Mouse (Mus musculus) limb, embryonic 12.5 days (tissue): ENCODE data around the gene Ufc1. TPM values are rescaled to one million over a fixed set of nuclear protein-coding genes. Genes with fewer than 3 reads are reported as not detected.

ENCODE experiments used
- ATAC-seq: fragments of 200-750 bp; cut with Nextera tagmentation; 2 replicates; pipeline ENCODE4 v1.8.0; 2017; ENCODE audit warnings: low read depth, moderate TSS enrichment; ENCODE audit not compliant: insufficient number of reproducible peaks, insufficient read depth, low FRiP score, low TSS enrichment
- H3K27ac ChIP-seq: fragments of 300-500 bp; sonication (generic); 2 replicates; pipeline ENCODE4 v1.5.1; 2016; ENCODE audit warnings: mild to moderate bottlenecking, moderate library complexity
- H3K27me3 ChIP-seq: fragments of 300-500 bp; sonication (generic); 2 replicates; pipeline ENCODE4 v1.6.1; 2016; ENCODE audit warnings: mild to moderate bottlenecking, moderate library complexity
- H3K36me3 ChIP-seq: fragments of 300-500 bp; sonication (generic); 2 replicates; pipeline ENCODE4 v1.6.1; 2016; ENCODE audit warnings: mild to moderate bottlenecking, moderate library complexity
- H3K4me1 ChIP-seq: fragments of 300-500 bp; sonication (generic); replicated peaks from 2 replicates; pipeline ENCODE4 v1.6.1; 2016
- H3K4me2 ChIP-seq: fragments of 300-500 bp; sonication (generic); 2 replicates; pipeline ENCODE4 v1.6.1; 2016; ENCODE audit warnings: mild to moderate bottlenecking, moderate library complexity
- H3K4me3 ChIP-seq: fragments of 300-500 bp; sonication (generic); replicated peaks from 2 replicates; pipeline ENCODE4 v1.5.1; 2016; ENCODE audit warnings: mild to moderate bottlenecking
- H3K9ac ChIP-seq: fragments of 300-500 bp; sonication (generic); replicated peaks from 2 replicates; pipeline ENCODE4 v1.6.1; 2016; ENCODE audit warnings: mild to moderate bottlenecking, moderate library complexity
- H3K9me3 ChIP-seq: fragments of 300-500 bp; sonication (generic); 2 replicates; pipeline ENCODE4 v1.6.1; 2016; ENCODE audit warnings: mild to moderate bottlenecking, moderate library complexity
- WGBS: fragments of 180-500 bp; shearing (Covaris S2); methylation state at CpG from one replicate; pipeline ENCODE4 v1.1.7; 2016; 5-methylcytosine and 5-hydroxymethylcytosine counted together
- polyA plus RNA-seq: library from polyadenylated mRNA; unstranded; fragments of >200 nt; fragmentation: Nextera tagmentation; extraction: Ambion mirVana; gene quantifications from 2 replicates; pipeline ENCODE4 v1.2.1, GENCODE M21; 2016

Ufc1 gene
- polyA plus RNA-seq, 1 experiment from 2014 or later, result 111 TPM

- WGBS, result 89% methylated on average over 14 of the region's 14 CpGs
These were observed 15.7 kb downstream of the Ufc1 start for GRCm38 (mm10) chr1:171279012-171279705.

GRCm38 (mm10) chr1:171278436-171278835 is 16.4 kb downstream of the Ufc1 start:
- no peak for ATAC-seq
- Histone ChIP-seq H3K9me3 (no peaks in the 10 kb centered on the region), H3K9ac (no peak overlapping the region), H3K27me3 (no peaks in the 10 kb centered on the region), H3K36me3 (peaks cover 71% of the 10 kb centered on the region), H3K4me3 (no peak overlapping the region), H3K4me2 (no peak overlapping the region), H3K27ac (no peak overlapping the region), H3K4me1 (peaks cover 15% of the 10 kb centered on the region)
- 94% methylated on average over 8 of the region's 8 CpGs for WGBS

More at GRCm38 (mm10) chr1:171279012-171279705, 15.7 kb downstream of the Ufc1 start:
- 0 out of 2 replicates have a peak overlapping the region, but pooled peaks have one; percentile 79 for H3K9ac ChIP-seq
- no peaks in the 10 kb centered on the region for H3K9me3 ChIP-seq
- ATAC-seq, result no peak
- peak overlapping the region; percentile 93 for H3K4me2 ChIP-seq
- no peak overlapping the region for H3K4me3 ChIP-seq
- H3K27me3 ChIP-seq, result no peaks in the 10 kb centered on the region
- peaks cover 15% of the 10 kb centered on the region for H3K4me1 ChIP-seq
- H3K36me3 ChIP-seq, result peaks cover 70% of the 10 kb centered on the region
- H3K27ac ChIP-seq, result no peak overlapping the region

GRCm38 (mm10) chr1:171277736-171278135 is 17.1 kb downstream of the Ufc1 start:
- Histone ChIP-seq H3K4me2 (no peak overlapping the region), H3K36me3 (peaks cover 71% of the 10 kb centered on the region)

GRCm38 (mm10) chr1:171276110-171276748 is 18.6 kb downstream of the Ufc1 start:
- Histone ChIP-seq H3K9me3 (no peaks in the 10 kb centered on the region), H3K4me2 (no peak overlapping the region), H3K36me3 (peaks cover 76% of the 10 kb centered on the region), H3K27me3 (no peaks in the 10 kb centered on the region), H3K4me3 (no peak overlapping the region), H3K4me1 (peaks cover 12% of the 10 kb centered on the region), H3K27ac (no peak overlapping the region), H3K9ac (no peak overlapping the region)
- WGBS, result 90% methylated on average over 14 of the region's 14 CpGs
- no peak for ATAC-seq

More at GRCm38 (mm10) chr1:171277736-171278135, 17.1 kb downstream of the Ufc1 start:
- H3K4me3 ChIP-seq, result no peak overlapping the region
- 80% methylated on average over 10 of the region's 10 CpGs for whole genome bisulfite sequencing
- H3K4me1 ChIP-seq, result peaks cover 15% of the 10 kb centered on the region
- H3K27me3 ChIP-seq, result no peaks in the 10 kb centered on the region
- no peaks in the 10 kb centered on the region for H3K9me3 ChIP-seq
- H3K9ac ChIP-seq, result no peak overlapping the region
- ATAC-seq, result no peak
- H3K27ac ChIP-seq, result no peak overlapping the region

GRCm38 (mm10) chr1:171275144-171275734 is 19.6 kb downstream of the Ufc1 start:
- Histone ChIP-seq H3K27ac (no peak overlapping the region), H3K27me3 (no peaks in the 10 kb centered on the region), H3K4me1 (peaks cover 17% of the 10 kb centered on the region), H3K4me2 (no peak overlapping the region), H3K4me3 (no peak overlapping the region), H3K9me3 (no peaks in the 10 kb centered on the region), H3K36me3 (peaks cover 76% of the 10 kb centered on the region), H3K9ac (no peak overlapping the region)
- WGBS, result 94% methylated on average over 11 of the region's 11 CpGs
- no peak for ATAC-seq

GRCm38 (mm10) chr1:171274171-171274570 is 20.7 kb downstream of the Ufc1 start:
- no peak for ATAC-seq
- no peaks in the 10 kb centered on the region for H3K27me3 ChIP-seq
- WGBS, result 92% methylated on average over 12 of the region's 12 CpGs
- H3K4me2 ChIP-seq, result no peak overlapping the region
- peaks cover 76% of the 10 kb centered on the region for H3K36me3 ChIP-seq
- peaks cover 7% of the 10 kb centered on the region for H3K4me1 ChIP-seq
- no peak overlapping the region for H3K9ac ChIP-seq
- H3K27ac ChIP-seq, result no peak overlapping the region
- no peak overlapping the region for H3K4me3 ChIP-seq
- H3K9me3 ChIP-seq, result no peaks in the 10 kb centered on the region

- no peak for ATAC-seq
- Histone ChIP-seq H3K9me3 (no peaks in the 10 kb centered on the region), H3K36me3 (peaks cover 55% of the 10 kb centered on the region), H3K27me3 (no peaks in the 10 kb centered on the region; the same call in 1 of the 2 replicates), H3K27ac (no peak overlapping the region), H3K4me3 (no peak overlapping the region; the same call in 1 of the 2 replicates), H3K4me2 (peak overlapping the region; percentile 95; the same call in 1 of the 2 replicates), H3K4me1 (peaks cover 7% of the 10 kb centered on the region), H3K9ac (no peak overlapping the region)
- 92% methylated on average over 3 of the region's 3 CpGs for WGBS
These were observed 22.7 kb downstream of the Ufc1 start for GRCm38 (mm10) chr1:171272086-171272485.

- Histone ChIP-seq H3K9ac (no peak overlapping the region), H3K4me3 (no peak overlapping the region; the same call in 1 of the 2 replicates), H3K4me2 (peak overlapping the region; percentile 95; the same call in 1 of the 2 replicates), H3K27me3 (no peaks in the 10 kb centered on the region; the same call in 1 of the 2 replicates), H3K27ac (no peak overlapping the region), H3K36me3 (peaks cover 51% of the 10 kb centered on the region), H3K9me3 (no peaks in the 10 kb centered on the region), H3K4me1 (peaks cover 7% of the 10 kb centered on the region)
- no peak for ATAC-seq
- WGBS, result 72% methylated on average over 10 of the region's 10 CpGs
These were observed 23.2 kb downstream of the Ufc1 start for GRCm38 (mm10) chr1:171271622-171272021.

GRCm38 (mm10) chr1:171271196-171271595 is 23.6 kb downstream of the Ufc1 start:
- Histone ChIP-seq H3K9ac (peak overlapping the region; percentile 73), H3K36me3 (peaks cover 47% of the 10 kb centered on the region), H3K9me3 (no peaks in the 10 kb centered on the region), H3K27me3 (no peaks in the 10 kb centered on the region; the same call in 1 of the 2 replicates), H3K4me2 (peak overlapping the region; percentile 95), H3K4me3 (peak overlapping the region; percentile 77), H3K4me1 (peaks cover 7% of the 10 kb centered on the region), H3K27ac (peak overlapping the region; percentile 53; the same call in 1 of the 2 replicates)
- WGBS, result 51% methylated on average over 9 of the region's 9 CpGs
- no peak for ATAC-seq

- Histone ChIP-seq H3K9ac (peak overlapping the region; percentile 73), H3K9me3 (no peaks in the 10 kb centered on the region), H3K36me3 (peaks cover 40% of the 10 kb centered on the region), H3K4me1 (peaks cover 7% of the 10 kb centered on the region), H3K4me3 (peak overlapping the region; percentile 77), H3K4me2 (peak overlapping the region; percentile 95), H3K27me3 (no peaks in the 10 kb centered on the region; the same call in 1 of the 2 replicates), H3K27ac (peak overlapping the region; percentile 53; the same call in 1 of the 2 replicates)
- ATAC-seq, result peak; percentile 82
- under 1% methylated on average over 19 of the region's 19 CpGs for WGBS
These were observed 24.3 kb downstream of the Ufc1 start for GRCm38 (mm10) chr1:171270573-171270900.
